Mouse (Mus musculus) hindlimb bud, embryonic 11.5 days (tissue): Measurements from ENCODE around the gene Hnrnpul1.
"Not testable (repeated sequence)": the region's sequence is repeated elsewhere in the genome, so short reads cannot be mapped to it uniquely, and the experiment has no call there.

Experiments used
- DNase-seq: peaks from one replicate; pipeline ENCODE4 v3.0.0-alpha.2; 2012; ENCODE audit warnings: low read depth, low spot score; ENCODE audit errors: extremely low spot score

Hnrnpul1 gene

GRCm38 (mm10) chr7:25780753-25781152 lies 26.2 kb upstream of the Hnrnpul1 start:
- DNase-seq, result no peak

GRCm38 (mm10) chr7:25780021-25780420 lies 25.5 kb upstream of the Hnrnpul1 start:
- no peak for DNase-seq

DNA sequence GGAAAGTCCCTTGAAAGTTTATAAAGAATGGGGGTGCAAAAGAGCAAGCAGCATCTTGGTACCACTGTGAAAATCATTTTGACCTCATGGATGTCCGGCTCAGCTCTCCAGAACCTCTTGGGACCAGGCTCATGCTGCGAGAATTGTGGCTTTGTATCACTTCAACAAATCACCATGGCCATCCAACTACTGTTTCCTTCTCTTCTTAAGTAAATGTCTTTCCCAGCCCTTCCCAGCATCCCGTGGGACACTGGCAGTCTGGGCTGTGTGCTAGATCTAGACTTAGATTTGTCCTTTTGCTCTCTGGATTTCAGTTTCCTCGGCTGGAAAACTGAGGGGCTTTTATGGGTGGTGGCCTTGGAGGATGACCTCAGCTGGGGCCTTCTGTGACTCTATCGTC lies 13.7 kb upstream of the Hnrnpul1 start:
- DNase-seq, result no peak

DNA sequence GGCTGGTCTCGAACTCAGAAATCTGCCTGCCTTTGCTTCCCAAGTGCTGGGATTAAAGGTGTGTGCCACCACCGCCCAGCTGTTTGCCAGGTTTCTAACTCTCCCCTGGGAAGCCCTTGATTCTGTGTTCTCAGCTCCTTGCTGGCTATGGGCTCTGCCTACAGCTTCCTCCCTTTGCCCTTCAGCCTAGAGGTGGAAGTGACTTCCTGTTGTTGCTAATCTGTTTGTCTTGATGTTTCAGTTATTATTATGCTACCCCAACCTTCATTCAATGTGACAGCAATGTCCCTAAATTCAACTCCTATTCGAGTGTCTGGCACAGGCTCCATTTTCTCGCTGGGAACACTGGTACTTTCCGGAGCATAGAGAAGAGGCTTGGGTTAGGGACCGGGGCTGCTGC lies 11.6 kb upstream of the Hnrnpul1 start:
- DNase-seq, result no peak

GRCm38 (mm10) chr7:25764221-25764620 lies 9.7 kb upstream of the Hnrnpul1 start:
- no peak for DNase-seq

DNA sequence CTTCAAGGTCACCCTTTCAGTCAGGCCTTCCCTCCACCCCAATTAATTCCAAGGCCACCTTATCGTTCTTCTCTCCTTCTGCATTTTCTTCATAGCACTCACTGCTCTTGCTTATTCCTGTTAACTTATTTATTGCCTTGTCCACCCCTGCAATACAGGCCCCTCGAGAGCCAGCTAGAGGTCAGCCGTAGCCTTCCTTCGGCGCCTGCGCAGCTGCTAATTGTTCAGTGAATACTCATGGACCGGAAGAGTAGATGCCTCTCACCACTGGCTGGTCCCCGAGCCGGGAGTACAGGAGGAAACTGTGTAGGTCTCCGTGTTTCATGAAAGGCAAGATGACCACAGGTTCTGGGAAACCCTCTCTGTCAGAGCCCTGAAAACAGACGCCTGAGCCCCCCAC lies 9.1 kb upstream of the Hnrnpul1 start:
- DNase-seq, result no peak

GRCm38 (mm10) chr7:25761354-25761753 lies 6.8 kb upstream of the Hnrnpul1 start:
- no peak for DNase-seq

DNA sequence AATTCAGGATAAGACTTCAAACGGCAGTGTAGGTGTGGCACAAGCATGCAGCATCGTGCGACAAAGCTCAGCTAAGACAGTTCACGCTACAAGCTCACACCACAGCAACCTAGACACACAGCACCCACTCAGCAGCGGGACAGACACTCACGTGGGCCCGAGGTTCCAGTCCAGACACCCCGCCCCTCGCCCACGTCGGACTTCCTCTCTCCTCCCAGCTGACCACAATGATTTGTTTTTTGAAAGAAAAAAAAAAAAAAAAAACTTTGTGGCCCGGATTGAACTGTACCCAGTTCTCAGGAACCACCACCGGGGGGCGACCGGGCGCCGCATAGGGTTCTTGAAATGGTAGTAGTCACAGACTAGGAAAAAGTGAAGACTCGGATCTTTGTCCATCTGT lies 1.5 kb upstream of the Hnrnpul1 start:
- DNase-seq, result peak; percentile 41

DNA sequence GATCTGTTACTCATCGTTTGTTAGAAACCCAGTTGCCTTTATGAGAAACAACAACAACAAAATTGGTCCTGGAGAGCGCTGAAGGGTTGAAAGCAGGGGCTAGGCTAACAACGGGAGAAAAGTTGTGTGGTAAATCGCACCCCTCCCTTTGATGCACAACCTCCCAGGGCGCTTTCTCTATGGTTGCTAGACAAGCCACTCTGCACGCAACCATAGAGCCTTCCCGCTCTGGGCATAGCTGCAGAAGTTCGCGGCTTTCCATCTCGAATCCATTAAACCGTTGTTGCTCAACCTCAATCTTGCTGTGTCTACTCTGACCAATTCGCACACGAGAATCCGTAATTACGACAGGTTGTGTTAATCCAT lies 894 bp upstream of the Hnrnpul1 start:
- DNase-seq, result no peak

DNA sequence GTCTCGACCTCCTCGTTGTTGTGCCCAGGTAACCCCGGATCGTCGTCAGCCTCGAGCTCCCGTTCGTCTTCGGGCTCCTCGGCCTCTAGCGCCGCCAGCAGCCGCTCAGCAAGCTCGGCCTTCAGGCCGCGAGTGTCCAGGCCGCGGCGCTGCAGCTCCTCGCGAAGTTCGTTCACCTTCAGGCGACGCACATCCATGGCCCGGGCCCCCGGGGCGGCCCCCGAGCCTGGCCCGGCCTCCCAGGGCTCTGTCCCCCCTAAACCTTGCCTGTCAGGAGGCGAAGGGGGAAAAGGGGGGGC lies 169 bp downstream of the Hnrnpul1 start:
- no peak for DNase-seq

GRCm38 (mm10) chr7:25753643-25754438 lies 716 bp downstream of the Hnrnpul1 start:
- no peak for DNase-seq

- DNase-seq, result no peak
Measured at GRCm38 (mm10) chr7:25753076-25753475, 1.5 kb downstream of the Hnrnpul1 start.

GRCm38 (mm10) chr7:25746844-25747243 lies 7.7 kb downstream of the Hnrnpul1 start:
- no peak for DNase-seq

GRCm38 (mm10) chr7:25738277-25738676 lies 16.3 kb downstream of the Hnrnpul1 start:
- no peak for DNase-seq

GRCm38 (mm10) chr7:25736920-25737319 lies 17.6 kb downstream of the Hnrnpul1 start:
- DNase-seq, result no peak

DNA sequence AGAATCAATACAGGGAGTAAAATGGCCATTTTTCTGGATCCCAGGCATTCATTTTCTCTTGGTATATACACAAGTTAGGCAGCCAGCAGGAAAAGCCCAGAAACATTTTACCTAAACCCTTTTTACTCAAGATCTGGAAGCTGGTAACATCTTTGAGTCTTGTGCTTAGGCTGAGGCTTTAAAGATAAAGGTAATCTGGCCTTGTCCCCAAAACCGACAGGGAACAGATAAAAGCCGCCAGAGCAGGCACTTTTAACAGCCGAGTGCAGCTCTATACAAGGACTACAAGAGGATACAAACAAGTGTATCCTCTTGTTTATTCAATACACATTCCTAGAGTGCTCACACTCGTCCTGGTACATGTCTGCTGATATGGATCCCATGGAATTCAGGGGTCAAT lies 19.6 kb downstream of the Hnrnpul1 start:
- DNase-seq, result no peak

GRCm38 (mm10) chr7:25731294-25732055 lies 23.1 kb downstream of the Hnrnpul1 start:
- no peak for DNase-seq

DNA sequence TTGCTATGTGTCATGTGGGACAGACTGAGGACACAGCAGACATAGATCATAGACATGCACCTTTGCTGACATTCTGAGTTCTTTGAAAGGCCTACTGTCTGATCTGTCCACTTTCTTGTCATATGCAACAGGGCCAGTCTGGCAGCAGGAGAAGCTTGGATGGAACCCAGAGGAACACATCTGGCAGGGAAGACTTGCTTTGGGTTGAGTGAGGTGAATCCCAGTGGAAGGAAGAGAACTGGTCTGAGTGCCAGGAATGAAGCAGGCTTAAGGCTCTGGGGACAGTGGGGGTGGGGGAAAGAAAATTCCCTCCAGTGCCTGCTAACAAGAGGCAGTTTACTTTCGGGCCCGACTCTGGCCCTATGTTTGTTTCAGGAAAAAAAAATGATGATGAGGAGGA lies 24.7 kb downstream of the Hnrnpul1 start:
- DNase-seq, result no peak

DNA sequence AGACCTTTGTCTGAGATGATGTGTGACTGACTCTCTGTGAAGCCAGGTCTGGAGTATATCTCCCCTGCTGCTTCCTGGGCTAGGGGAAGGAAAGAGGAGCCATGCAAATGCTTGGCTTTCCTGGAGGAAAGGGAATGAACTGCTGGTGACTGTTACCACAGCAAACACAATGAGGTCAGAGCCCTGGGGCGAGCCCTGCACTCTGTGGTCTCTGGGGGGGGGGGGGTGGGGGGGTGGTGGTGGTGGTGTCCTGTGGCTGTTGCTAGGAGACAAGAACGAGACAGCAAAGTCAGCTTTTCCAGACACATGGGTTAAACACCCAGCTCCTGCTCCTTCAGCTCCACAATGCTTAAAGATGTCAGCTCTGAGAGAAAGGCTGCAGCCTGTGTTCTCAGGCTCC lies 25.2 kb downstream of the Hnrnpul1 start:
- no peak for DNase-seq

DNA sequence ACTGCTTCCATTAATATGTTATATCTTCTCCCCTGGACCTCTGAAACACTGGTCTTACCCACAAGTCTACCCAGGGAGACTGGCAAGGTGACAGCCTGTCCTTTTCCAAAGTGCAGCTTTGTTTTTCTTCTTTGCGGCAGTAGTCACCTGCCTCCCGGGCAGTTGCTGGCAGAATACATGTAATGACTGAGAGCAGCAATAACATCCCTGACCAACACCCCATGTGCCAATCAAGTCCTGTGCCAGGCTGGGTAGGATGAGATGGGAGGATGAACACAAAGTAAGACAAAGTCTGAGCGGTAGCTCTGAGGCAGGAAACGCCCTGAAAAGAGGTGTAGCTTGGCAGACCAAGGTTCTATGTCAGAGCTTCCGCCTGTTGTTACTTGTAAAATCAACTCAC lies 26.8 kb downstream of the Hnrnpul1 start:
- no peak for DNase-seq

DNA sequence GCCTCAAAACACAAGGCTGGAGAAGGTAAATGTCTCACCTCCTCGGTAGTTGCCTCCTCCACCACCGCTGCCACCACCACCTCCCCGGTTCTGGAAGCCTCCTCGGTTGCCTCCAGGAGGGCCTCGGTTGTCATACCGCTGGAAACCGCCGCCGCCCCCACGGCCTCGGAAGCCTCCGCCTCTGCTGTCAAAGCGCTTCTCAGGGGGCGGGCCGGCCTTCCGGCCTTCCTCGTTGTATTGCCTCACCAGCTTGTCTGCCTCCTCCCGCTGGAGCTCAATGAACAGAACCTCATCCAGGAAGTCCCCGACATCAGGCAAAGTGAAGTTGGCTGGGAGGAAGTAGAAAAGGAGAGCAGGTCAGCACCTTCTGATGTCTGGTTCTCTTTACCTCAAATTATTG lies 28.7 kb downstream of the Hnrnpul1 start:
- no peak for DNase-seq

GRCm38 (mm10) chr7:25721776-25722175 lies 32.8 kb downstream of the Hnrnpul1 start:
- DNase-seq, result not testable (repeated sequence)

- no peak for DNase-seq
Measured at GRCm38 (mm10) chr7:25720760-25721159, 33.8 kb downstream of the Hnrnpul1 start.
